Mouse (Mus musculus): ENCODE data around the gene Brsk2.
A peak's percentile ranks its signal among the peaks of the same experiment; 100 is the strongest.

Gene Brsk2

GRCm38 (mm10) chr7:141955565-141956173 is 6.1 kb downstream of the Brsk2 start:
- no peak for DNase-seq (ENCODE audit: low spot score in 2 of 2)

GRCm38 (mm10) chr7:141956174-141956566 is 6.6 kb downstream of the Brsk2 start:
- no peak for DNase-seq (ENCODE audit: low spot score in 2 of 2)

- DNase-seq (ENCODE audit: low spot score in 2 of 2): no peak
Observed at GRCm38 (mm10) chr7:141957524-141958051, 8.0 kb downstream of the Brsk2 start.

- DNase-seq (ENCODE audit: low spot score in 2 of 2): no peak
Observed at GRCm38 (mm10) chr7:141958211-141958610, 8.7 kb downstream of the Brsk2 start.

- DNase-seq (ENCODE audit: low spot score in 2 of 2): no peak
Observed at GRCm38 (mm10) chr7:141959133-141959532, 9.6 kb downstream of the Brsk2 start.

- DNase-seq (ENCODE audit: low spot score in 2 of 2): no peak
Observed at GRCm38 (mm10) chr7:141960926-141961325, 11.4 kb downstream of the Brsk2 start.

- no peak for DNase-seq (ENCODE audit: low spot score in 2 of 2)
Observed at GRCm38 (mm10) chr7:141961491-141961890, 11.9 kb downstream of the Brsk2 start.

- no peak for DNase-seq (ENCODE audit: low spot score in 2 of 2)
Observed at GRCm38 (mm10) chr7:141962521-141962920, 13.0 kb downstream of the Brsk2 start.

GRCm38 (mm10) chr7:141966281-141966680 is 16.7 kb downstream of the Brsk2 start:
- no peak for DNase-seq (ENCODE audit: low spot score in 2 of 2)

- DNase-seq (ENCODE audit: low spot score in 2 of 2): no peak
Observed at GRCm38 (mm10) chr7:141972831-141973619, 23.5 kb downstream of the Brsk2 start.

- no peak for DNase-seq (ENCODE audit: low spot score in 2 of 2)
Observed at GRCm38 (mm10) chr7:141978003-141978402, 28.5 kb downstream of the Brsk2 start.

- DNase-seq (ENCODE audit: low spot score in 2 of 2): no peak
Observed at GRCm38 (mm10) chr7:141979247-141979646, 29.7 kb downstream of the Brsk2 start.

- DNase-seq (ENCODE audit: low spot score in 2 of 2): no peak
Observed at GRCm38 (mm10) chr7:141981237-141981636, 31.7 kb downstream of the Brsk2 start.

- no peak for DNase-seq (ENCODE audit: low spot score in 2 of 2)
Observed at GRCm38 (mm10) chr7:141988314-141988806, 38.8 kb downstream of the Brsk2 start.

- no peak for DNase-seq (ENCODE audit: low spot score in 2 of 2)
Observed at GRCm38 (mm10) chr7:141991183-141991582, 41.6 kb downstream of the Brsk2 start.

GRCm38 (mm10) chr7:141994121-141994520 is 44.6 kb downstream of the Brsk2 start:
- no peak for DNase-seq (ENCODE audit: low spot score in 2 of 2)

GRCm38 (mm10) chr7:142000661-142001060 is 51.1 kb downstream of the Brsk2 start:
- no peak for DNase-seq (ENCODE audit: low spot score in 2 of 2)

GRCm38 (mm10) chr7:142001597-142002340 is 52.2 kb downstream of the Brsk2 start:
- DNase-seq (ENCODE audit: low spot score in 2 of 2): no peak

- no peak for DNase-seq (ENCODE audit: low spot score in 2 of 2)
Observed at GRCm38 (mm10) chr7:142016562-142016961, 67.0 kb downstream of the Brsk2 start.

GRCm38 (mm10) chr7:142019699-142020098 is 70.1 kb downstream of the Brsk2 start:
- peak in 1 of 2 experiments; percentile 6 for DNase-seq (ENCODE audit: low spot score in 2 of 2)

GRCm38 (mm10) chr7:142020827-142021226 is 71.3 kb downstream of the Brsk2 start:
- DNase-seq (ENCODE audit: low spot score in 2 of 2): no peak

- DNase-seq (ENCODE audit: low spot score in 2 of 2): no peak
Observed at GRCm38 (mm10) chr7:142025196-142025595, 75.6 kb downstream of the Brsk2 start.
